Mouse (Mus musculus): ENCODE measurements around the gene Tbxas1. TPM values are rescaled to one million over a fixed set of nuclear protein-coding genes. Genes with fewer than 3 reads are reported as not detected.

The Tbxas1 gene
- 5.3 and 5.5 TPM in 2 replicates for polyA plus RNA-seq (2015; fragmentation: Nextera tagmentation; extraction: Ambion mirVana)

- no peaks in the 10 kb centered on the region for H3K9me3 ChIP-seq (ENCODE audit: low read length)
- H3K9ac ChIP-seq (replicated peaks; ENCODE audit: low read depth): peak within 1 kb of the TSS; percentile 99
- peak within 1 kb of the TSS; percentile 99 for H3K4me3 ChIP-seq (ENCODE audit: low read depth, low read length)
- no peaks in the 10 kb centered on the region for H3K36me3 ChIP-seq (ENCODE audit: insufficient read depth, low read length)
- H3K4me2 ChIP-seq (replicated peaks; ENCODE audit: low read depth, low read length): peak within 1 kb of the TSS; percentile 76
- no peaks in the 10 kb centered on the region for H3K27me3 ChIP-seq (replicated peaks; ENCODE audit: insufficient read depth, low read length)
- TF ChIP-seq CTCF (IDR thresholded peaks at IDR 0.05) (no peak), EP300 (IDR thresholded peaks at IDR 0.05) (no peak)
- ATAC-seq (peak; percentile 74), DNase-seq (ENCODE audit: low spot score) (peak; percentile 67)
- H3K27ac ChIP-seq (ENCODE audit: low read length): peak within 1 kb of the TSS; percentile 98
- 3% methylated on average over 41 of the region's 77 CpGs for WGBS
- peaks cover 7% of the 10 kb centered on the region; the same call in 1 of the 2 replicates for H3K4me1 ChIP-seq (ENCODE audit: insufficient read depth, low read depth, low read length)
Observed at GRCm38 (mm10) chr6:38875258-38876070, at the start of gene Tbxas1. Gene Tbxas1, plus strand, starts transcription at chr6:38875404.

GRCm38 (mm10) chr6:38825886-38826285, 49.3 kb upstream of the Tbxas1 start:
- Histone ChIP-seq H3K9me3 (ENCODE audit: low read length) (no peaks in the 10 kb centered on the region), H3K4me2 (replicated peaks; ENCODE audit: low read depth, low read length) (no peak overlapping the region), H3K9ac (replicated peaks; ENCODE audit: low read depth) (no peak overlapping the region), H3K4me3 (ENCODE audit: low read depth, low read length) (no peak overlapping the region), H3K27me3 (replicated peaks; ENCODE audit: insufficient read depth, low read length) (no peaks in the 10 kb centered on the region), H3K36me3 (ENCODE audit: insufficient read depth, low read length) (no peaks in the 10 kb centered on the region), H3K4me1 (ENCODE audit: insufficient read depth, low read depth, low read length) (no peaks in the 10 kb centered on the region; the same call in 1 of the 2 replicates), H3K27ac (ENCODE audit: low read length) (peak overlapping the region; percentile 33; the same call in 1 of the 2 replicates)
- TF ChIP-seq EP300 (IDR thresholded peaks at IDR 0.05) (peak; percentile 37; the same call in 1 of the 2 replicates), CTCF (IDR thresholded peaks at IDR 0.05) (no peak)
- no peak for ATAC-seq
- peak; percentile 71 for DNase-seq (ENCODE audit: low spot score)

- WGBS: 74% methylated on average over 3 of the region's 3 CpGs
Observed at GRCm38 (mm10) chr6:38826857-38827256, 48.3 kb upstream of the Tbxas1 start.

GRCm38 (mm10) chr6:38827435-38827834, 47.8 kb upstream of the Tbxas1 start:
- H3K9ac ChIP-seq (replicated peaks; ENCODE audit: low read depth): no peak overlapping the region
- no peak overlapping the region for H3K4me2 ChIP-seq (replicated peaks; ENCODE audit: low read depth, low read length)
- no peak overlapping the region for H3K4me3 ChIP-seq (ENCODE audit: low read depth, low read length)
- no peaks in the 10 kb centered on the region for H3K27me3 ChIP-seq (replicated peaks; ENCODE audit: insufficient read depth, low read length)
- H3K4me1 ChIP-seq (ENCODE audit: insufficient read depth, low read depth, low read length): no peaks in the 10 kb centered on the region; the same call in 1 of the 2 replicates
- no peak for DNase-seq (ENCODE audit: low spot score)
- 71% methylated on average over 5 of the region's 5 CpGs for WGBS
- no peaks in the 10 kb centered on the region for H3K9me3 ChIP-seq (ENCODE audit: low read length)
- TF ChIP-seq CTCF (IDR thresholded peaks at IDR 0.05): peak; percentile 31
- no peak for TF ChIP-seq EP300 (IDR thresholded peaks at IDR 0.05)
- no peak for ATAC-seq
- H3K27ac ChIP-seq (ENCODE audit: low read length): no peak overlapping the region
- H3K36me3 ChIP-seq (ENCODE audit: insufficient read depth, low read length): no peaks in the 10 kb centered on the region

More at GRCm38 (mm10) chr6:38826857-38827256, 48.3 kb upstream of the Tbxas1 start:
- no peak overlapping the region for H3K9ac ChIP-seq (replicated peaks; ENCODE audit: low read depth)
- ATAC-seq (no peak), DNase-seq (ENCODE audit: low spot score) (no peak)
- no peak overlapping the region for H3K4me2 ChIP-seq (replicated peaks; ENCODE audit: low read depth, low read length)
- H3K36me3 ChIP-seq (ENCODE audit: insufficient read depth, low read length): no peaks in the 10 kb centered on the region
- TF ChIP-seq EP300 (IDR thresholded peaks at IDR 0.05): no peak
- no peak for TF ChIP-seq CTCF (IDR thresholded peaks at IDR 0.05)
- H3K27ac ChIP-seq (ENCODE audit: low read length): no peak overlapping the region
- no peaks in the 10 kb centered on the region for H3K9me3 ChIP-seq (ENCODE audit: low read length)
- no peaks in the 10 kb centered on the region; the same call in 1 of the 2 replicates for H3K4me1 ChIP-seq (ENCODE audit: insufficient read depth, low read depth, low read length)
- H3K4me3 ChIP-seq (ENCODE audit: low read depth, low read length): no peak overlapping the region
- H3K27me3 ChIP-seq (replicated peaks; ENCODE audit: insufficient read depth, low read length): no peaks in the 10 kb centered on the region

- Histone ChIP-seq H3K4me1 (ENCODE audit: insufficient read depth, low read depth, low read length) (no peaks in the 10 kb centered on the region; the same call in 1 of the 2 replicates), H3K4me3 (ENCODE audit: low read depth, low read length) (no peak overlapping the region), H3K27ac (ENCODE audit: low read length) (no peak overlapping the region), H3K9ac (replicated peaks; ENCODE audit: low read depth) (no peak overlapping the region), H3K4me2 (replicated peaks; ENCODE audit: low read depth, low read length) (no peak overlapping the region), H3K36me3 (ENCODE audit: insufficient read depth, low read length) (no peaks in the 10 kb centered on the region), H3K27me3 (replicated peaks; ENCODE audit: insufficient read depth, low read length) (no peaks in the 10 kb centered on the region), H3K9me3 (ENCODE audit: low read length) (no peaks in the 10 kb centered on the region)
- no peak for DNase-seq (ENCODE audit: low spot score)
- TF ChIP-seq CTCF (IDR thresholded peaks at IDR 0.05): no peak
- no peak; the same call in 1 of the 2 replicates for TF ChIP-seq EP300 (IDR thresholded peaks at IDR 0.05)
- WGBS: 64% methylated on average over 2 of the region's 2 CpGs
- no peak for ATAC-seq
Observed at GRCm38 (mm10) chr6:38828211-38828610, 47.0 kb upstream of the Tbxas1 start.

GRCm38 (mm10) chr6:38829452-38829851, 45.8 kb upstream of the Tbxas1 start:
- ATAC-seq (peak; percentile 40; the same call in 1 of the 2 replicates), DNase-seq (ENCODE audit: low spot score) (no peak)
- Histone ChIP-seq H3K4me2 (replicated peaks; ENCODE audit: low read depth, low read length) (no peak overlapping the region), H3K9me3 (ENCODE audit: low read length) (no peaks in the 10 kb centered on the region), H3K27me3 (replicated peaks; ENCODE audit: insufficient read depth, low read length) (no peaks in the 10 kb centered on the region), H3K36me3 (ENCODE audit: insufficient read depth, low read length) (no peaks in the 10 kb centered on the region), H3K9ac (replicated peaks; ENCODE audit: low read depth) (no peak overlapping the region), H3K27ac (ENCODE audit: low read length) (peak overlapping the region; percentile 5; the same call in 1 of the 2 replicates), H3K4me3 (ENCODE audit: low read depth, low read length) (no peak overlapping the region), H3K4me1 (ENCODE audit: insufficient read depth, low read depth, low read length) (no peaks in the 10 kb centered on the region)
- TF ChIP-seq CTCF (IDR thresholded peaks at IDR 0.05) (no peak), EP300 (IDR thresholded peaks at IDR 0.05) (0 out of 2 replicates have a peak, but pooled peaks have one; percentile 11)
- 70% methylated on average over 3 of the region's 3 CpGs for WGBS

Measured in lung, postnatal 0 days (tissue).